Mouse (Mus musculus) G1E (cell line): ENCODE results near the gene Ethe1. TPM values are rescaled to one million over a fixed set of nuclear protein-coding genes. Genes with fewer than 3 reads are reported as not detected.

Experiments used
- ATAC-seq: 2 replicates; pipeline ENCODE4 v1.8.0; 2016; ENCODE audit warnings: mild to moderate bottlenecking; ENCODE audit not compliant: insufficient number of reproducible peaks, poor library complexity, low FRiP score, severe bottlenecking; ENCODE audit errors: extremely low read depth
- DNase-seq: peaks from one replicate; pipeline ENCODE4 v3.0.0; 2012; ENCODE audit warnings: low spot score
- H3K27me3 ChIP-seq: 2 replicates; pipeline ENCODE4 v1.6.1; 2012; ENCODE audit warnings: mild to moderate bottlenecking, low read length, inconsistent platforms; ENCODE audit not compliant: insufficient read depth
- H3K36me3 ChIP-seq: replicated peaks from 2 replicates; pipeline ENCODE3; 2012; ENCODE audit warnings: mild to moderate bottlenecking, inconsistent platforms
- H3K4me1 ChIP-seq: 2 replicates; pipeline ENCODE4 v1.6.1; 2012; ENCODE audit warnings: low read depth, low read length, inconsistent platforms, mixed read lengths; ENCODE audit not compliant: insufficient read depth
- H3K4me3 ChIP-seq: 2 replicates; pipeline ENCODE4 v1.5.1; 2012; ENCODE audit warnings: low read depth, mild to moderate bottlenecking, inconsistent platforms, low read length, moderate library complexity, mixed read lengths
- H3K9me3 ChIP-seq: replicated peaks from 2 replicates; pipeline ENCODE4 v1.6.1; 2012; ENCODE audit warnings: inconsistent platforms
- CTCF ChIP-seq: IDR thresholded peaks from 2 replicates; pipeline ENCODE4 v1.5.1; 2012; ENCODE audit warnings: low read depth, low read length, inconsistent platforms, mixed read lengths
- GATA1 ChIP-seq: IDR thresholded peaks from 2 replicates; pipeline ENCODE4 v1.6.1; 2012; ENCODE audit warnings: borderline replicate concordance, low read length, inconsistent platforms, mixed read lengths
- GATA2 ChIP-seq: IDR thresholded peaks from 2 replicates; pipeline ENCODE4 v1.6.1; 2012; ENCODE audit warnings: low read depth, low read length, inconsistent platforms, borderline replicate concordance
- POLR2AphosphoS5 ChIP-seq: IDR thresholded peaks from 2 replicates; pipeline ENCODE4 v1.6.1; 2012; ENCODE audit warnings: low read depth, low read length, inconsistent platforms; ENCODE audit not compliant: insufficient replicate concordance
- TAL1 ChIP-seq: conservative IDR thresholded peaks from 2 replicates; pipeline ENCODE4 v1.6.1; 2012; ENCODE audit warnings: low read depth, low read length, inconsistent platforms, mixed read lengths
- polyA plus RNA-seq: library from polyadenylated mRNA; stranded (reverse); fragments of >175 nt; gene quantifications from 2 replicates; pipeline ENCODE4 v1.2.3, GENCODE M21; 2012
- total RNA-seq, 2 experiments: library from RNA; stranded (forward) in 1 of 2; stranded (reverse) in 1 of 2; fragments of 200-1000 nt in 1 of 2; fragments of >200 nt in 1 of 2; fragmentation: Nextera tagmentation in 1 of 2; gene quantifications; 2 replicates each; pipeline ENCODE4 v1.2.3; 2014 to 2017

Ethe1 gene
- total and polyA plus RNA-seq, 3 experiments, result 4.8 to 11.0 (median 9.1) TPM

- H3K36me3 ChIP-seq, result peaks cover 96% of the 10 kb centered on the region
- TF ChIP-seq POLR2AphosphoS5, result no peak
- no peak for TF ChIP-seq GATA1
- no peak for TF ChIP-seq CTCF
- no peak for TF ChIP-seq TAL1
- TF ChIP-seq GATA2, result no peak
- H3K9me3 ChIP-seq, result no peaks in the 10 kb centered on the region
- no peak for ATAC-seq
- H3K4me3 ChIP-seq, result no peak overlapping the region
- no peaks in the 10 kb centered on the region for H3K27me3 ChIP-seq
- peaks cover 10% of the 10 kb centered on the region; the same call in 1 of the 2 replicates for H3K4me1 ChIP-seq
- no peak for DNase-seq
These were observed 25.9 kb upstream of the Ethe1 start for GRCm38 (mm10) chr7:24561450-24561849.

- H3K4me1 ChIP-seq, result peaks cover 6% of the 10 kb centered on the region; the same call in 1 of the 2 replicates
- H3K4me3 ChIP-seq, result no peak overlapping the region
- H3K9me3 ChIP-seq, result no peaks in the 10 kb centered on the region
- H3K27me3 ChIP-seq, result no peaks in the 10 kb centered on the region
- H3K36me3 ChIP-seq, result peaks cover 99% of the 10 kb centered on the region
- TF ChIP-seq GATA1 (no peak), CTCF (no peak), TAL1 (no peak), GATA2 (no peak), POLR2AphosphoS5 (no peak)
- ATAC-seq (no peak), DNase-seq (no peak)
These were observed 24.0 kb upstream of the Ethe1 start for GRCm38 (mm10) chr7:24563191-24563836.

GRCm38 (mm10) chr7:24563837-24564206, 23.5 kb upstream of the Ethe1 start:
- TF ChIP-seq CTCF (no peak), GATA1 (no peak), GATA2 (no peak), POLR2AphosphoS5 (no peak), TAL1 (no peak)
- peaks cover 6% of the 10 kb centered on the region; the same call in 1 of the 2 replicates for H3K4me1 ChIP-seq
- peaks cover 99% of the 10 kb centered on the region for H3K36me3 ChIP-seq
- DNase-seq (no peak), ATAC-seq (no peak)
- no peak overlapping the region for H3K4me3 ChIP-seq
- no peaks in the 10 kb centered on the region for H3K9me3 ChIP-seq
- no peaks in the 10 kb centered on the region for H3K27me3 ChIP-seq

GRCm38 (mm10) chr7:24564607-24565265, 22.6 kb upstream of the Ethe1 start:
- Histone ChIP-seq H3K4me3 (no peak overlapping the region), H3K4me1 (peaks cover 2% of the 10 kb centered on the region; the same call in 1 of the 2 replicates), H3K27me3 (no peaks in the 10 kb centered on the region), H3K9me3 (no peaks in the 10 kb centered on the region), H3K36me3 (peaks cover 98% of the 10 kb centered on the region)
- DNase-seq, result peak; percentile 74
- TF ChIP-seq CTCF (peak; percentile 99), GATA2 (no peak)
- peak; percentile 73; the same call in 1 of the 2 replicates for ATAC-seq

- no peaks in the 10 kb centered on the region for H3K9me3 ChIP-seq
- peaks cover 2% of the 10 kb centered on the region; the same call in 1 of the 2 replicates for H3K4me1 ChIP-seq
- no peak for DNase-seq
- H3K36me3 ChIP-seq, result peaks cover 98% of the 10 kb centered on the region
- H3K27me3 ChIP-seq, result no peaks in the 10 kb centered on the region
- no peak for ATAC-seq
- TF ChIP-seq POLR2AphosphoS5 (no peak), GATA1 (no peak), CTCF (no peak), TAL1 (no peak), GATA2 (no peak)
- H3K4me3 ChIP-seq, result no peak overlapping the region
These were observed 21.7 kb upstream of the Ethe1 start for GRCm38 (mm10) chr7:24565627-24566026.

GRCm38 (mm10) chr7:24566206-24566605, 21.1 kb upstream of the Ethe1 start:
- no peak for ATAC-seq

More at GRCm38 (mm10) chr7:24566206-24566605, 21.1 kb upstream of the Ethe1 start:
- H3K4me1 ChIP-seq, result peaks cover 5% of the 10 kb centered on the region; the same call in 1 of the 2 replicates
- H3K27me3 ChIP-seq, result no peaks in the 10 kb centered on the region
- H3K4me3 ChIP-seq, result no peak overlapping the region
- H3K36me3 ChIP-seq, result peaks cover 98% of the 10 kb centered on the region
- TF ChIP-seq GATA1 (no peak), TAL1 (no peak), CTCF (no peak), GATA2 (no peak), POLR2AphosphoS5 (no peak)
- no peak for DNase-seq
- H3K9me3 ChIP-seq, result no peaks in the 10 kb centered on the region
